Mouse (Mus musculus) forebrain, embryonic 13.5 days (tissue): ENCODE results near the gene Fam213b. TPM values are rescaled to one million over a fixed set of nuclear protein-coding genes. Genes with fewer than 3 reads are reported as not detected.

Experiments
- ATAC-seq: fragments of 200-750 bp; cut with Nextera tagmentation; 2 replicates; pipeline ENCODE4 v1.8.0; 2017
- H3K27ac ChIP-seq: fragments of 300-500 bp; sonication (generic); 2 replicates; pipeline ENCODE4 v1.5.1; 2015; ENCODE audit warnings: inconsistent platforms, mild to moderate bottlenecking, moderate library complexity
- H3K27me3 ChIP-seq: fragments of 300-500 bp; sonication (generic); 2 replicates; pipeline ENCODE4 v1.6.1; 2015; ENCODE audit warnings: mild to moderate bottlenecking, inconsistent platforms
- H3K36me3 ChIP-seq: fragments of 300-500 bp; sonication (generic); 2 replicates; pipeline ENCODE4 v1.6.1; 2015; ENCODE audit warnings: mild to moderate bottlenecking, inconsistent platforms; ENCODE audit not compliant: poor library complexity, severe bottlenecking
- H3K4me1 ChIP-seq: fragments of 300-500 bp; sonication (generic); 2 replicates; pipeline ENCODE4 v1.6.1; 2015; ENCODE audit warnings: inconsistent platforms
- H3K4me2 ChIP-seq: fragments of 300-500 bp; sonication (generic); 2 replicates; pipeline ENCODE4 v1.6.1; 2015; ENCODE audit warnings: inconsistent platforms, mild to moderate bottlenecking, moderate library complexity
- H3K4me3 ChIP-seq: fragments of 300-500 bp; sonication (generic); 2 replicates; pipeline ENCODE4 v1.5.1; 2015; ENCODE audit warnings: mild to moderate bottlenecking, inconsistent platforms
- H3K9ac ChIP-seq: fragments of 300-500 bp; sonication (generic); 2 replicates; pipeline ENCODE4 v1.6.1; 2015; ENCODE audit warnings: mild to moderate bottlenecking, inconsistent platforms
- H3K9me3 ChIP-seq: fragments of 300-500 bp; sonication (generic); replicated peaks from 2 replicates; pipeline ENCODE4 v1.6.1; 2016; ENCODE audit warnings: inconsistent platforms
- WGBS: fragments of 180-500 bp; shearing (Covaris S2); methylation state at CpG from one replicate; pipeline ENCODE4 v1.1.7; 2015; 5-methylcytosine and 5-hydroxymethylcytosine counted together
- polyA plus RNA-seq: library from polyadenylated mRNA; unstranded; fragments of >200 nt; fragmentation: Nextera tagmentation; extraction: Ambion mirVana; gene quantifications from 2 replicates; pipeline ENCODE4 v1.2.1, GENCODE M21; 2015

Gene Fam213b
- polyA plus RNA-seq, 1 experiment from 2014 or later, result 29.5 TPM

GRCm38 (mm10) chr4:154869440-154869839, 29.5 kb downstream of the Fam213b start, which contains the start of gene Mmel1:
Gene Mmel1, plus strand, starts transcription at chr4:154869585.
- H3K9me3 ChIP-seq, result no peaks in the 10 kb centered on the region
- WGBS, result 88% methylated on average over 7 of the region's 7 CpGs
- H3K36me3 ChIP-seq, result no peaks in the 10 kb centered on the region
- no peak within 1 kb of the TSS for H3K27ac ChIP-seq
- no peak within 1 kb of the TSS for H3K9ac ChIP-seq
- H3K27me3 ChIP-seq, result peaks cover 43% of the 10 kb centered on the region
- no peak within 1 kb of the TSS for H3K4me3 ChIP-seq
- H3K4me2 ChIP-seq, result no peak within 1 kb of the TSS
- H3K4me1 ChIP-seq, result peaks cover 14% of the 10 kb centered on the region
- no peak for ATAC-seq

GRCm38 (mm10) chr4:154867257-154867656, 31.7 kb downstream of the Fam213b start:
- WGBS, result 83% methylated on average over 6 of the region's 6 CpGs
- ATAC-seq, result no peak
- Histone ChIP-seq H3K4me2 (no peak overlapping the region), H3K9ac (no peak overlapping the region), H3K36me3 (no peaks in the 10 kb centered on the region), H3K27ac (no peak overlapping the region), H3K4me3 (no peak overlapping the region), H3K4me1 (peaks cover 20% of the 10 kb centered on the region), H3K27me3 (peaks cover 37% of the 10 kb centered on the region), H3K9me3 (no peaks in the 10 kb centered on the region)

- Histone ChIP-seq H3K36me3 (no peaks in the 10 kb centered on the region), H3K9ac (no peak overlapping the region), H3K27me3 (peaks cover 36% of the 10 kb centered on the region), H3K9me3 (no peaks in the 10 kb centered on the region), H3K4me2 (no peak overlapping the region), H3K4me1 (peaks cover 14% of the 10 kb centered on the region), H3K27ac (no peak overlapping the region), H3K4me3 (no peak overlapping the region)
- 94% methylated on average over 5 of the region's 5 CpGs for WGBS
- no peak for ATAC-seq
Measured at GRCm38 (mm10) chr4:154866391-154866790, 32.5 kb downstream of the Fam213b start.

GRCm38 (mm10) chr4:154864961-154865760, 33.8 kb downstream of the Fam213b start:
- ATAC-seq, result no peak
- H3K9ac ChIP-seq, result peak overlapping the region; percentile 57
- peak overlapping the region; percentile 62 for H3K4me2 ChIP-seq
- peak overlapping the region; percentile 60; the same call in 1 of the 2 replicates for H3K27ac ChIP-seq
- 86% methylated on average over 18 of the region's 18 CpGs for WGBS
- H3K27me3 ChIP-seq, result peaks cover 40% of the 10 kb centered on the region
- peak overlapping the region; percentile 40; the same call in 1 of the 2 replicates for H3K4me3 ChIP-seq
- H3K36me3 ChIP-seq, result no peaks in the 10 kb centered on the region
- no peaks in the 10 kb centered on the region for H3K9me3 ChIP-seq
- H3K4me1 ChIP-seq, result peaks cover 14% of the 10 kb centered on the region

- Histone ChIP-seq H3K27ac (peak overlapping the region; percentile 60; the same call in 1 of the 2 replicates), H3K4me1 (peaks cover 14% of the 10 kb centered on the region), H3K9ac (peak overlapping the region; percentile 57), H3K36me3 (no peaks in the 10 kb centered on the region), H3K4me2 (peak overlapping the region; percentile 62), H3K9me3 (no peaks in the 10 kb centered on the region), H3K27me3 (peaks cover 48% of the 10 kb centered on the region), H3K4me3 (peak overlapping the region; percentile 40)
- 1% methylated on average over 18 of the region's 18 CpGs for WGBS
- peak; percentile 93 for ATAC-seq
Measured at GRCm38 (mm10) chr4:154864271-154864771, 34.6 kb downstream of the Fam213b start.

- Histone ChIP-seq H3K36me3 (no peaks in the 10 kb centered on the region), H3K4me1 (peaks cover 14% of the 10 kb centered on the region), H3K9me3 (no peaks in the 10 kb centered on the region), H3K4me2 (peak overlapping the region; percentile 62; the same call in 1 of the 2 replicates), H3K27ac (no peak overlapping the region), H3K27me3 (peaks cover 49% of the 10 kb centered on the region), H3K9ac (no peak overlapping the region), H3K4me3 (no peak overlapping the region)
- ATAC-seq, result no peak
- 86% methylated on average over 3 of the region's 3 CpGs for WGBS
Measured at GRCm38 (mm10) chr4:154863436-154863935, 35.4 kb downstream of the Fam213b start.

- peaks cover 14% of the 10 kb centered on the region for H3K4me1 ChIP-seq
- H3K9me3 ChIP-seq, result no peaks in the 10 kb centered on the region
- no peak for ATAC-seq
- H3K27me3 ChIP-seq, result peaks cover 56% of the 10 kb centered on the region
- WGBS, result 78% methylated on average over 5 of the region's 5 CpGs
- no peak overlapping the region for H3K4me3 ChIP-seq
- H3K36me3 ChIP-seq, result no peaks in the 10 kb centered on the region
- H3K9ac ChIP-seq, result no peak overlapping the region
- no peak overlapping the region for H3K4me2 ChIP-seq
- no peak overlapping the region for H3K27ac ChIP-seq
Measured at GRCm38 (mm10) chr4:154861967-154862366, 37.0 kb downstream of the Fam213b start.

GRCm38 (mm10) chr4:154858601-154859000, 40.3 kb downstream of the Fam213b start:
- no peaks in the 10 kb centered on the region for H3K36me3 ChIP-seq
- WGBS, result 79% methylated on average over 3 of the region's 3 CpGs

GRCm38 (mm10) chr4:154857366-154858240, 41.3 kb downstream of the Fam213b start:
- no peak overlapping the region for H3K9ac ChIP-seq
- peaks cover 87% of the 10 kb centered on the region for H3K27me3 ChIP-seq
- 79% methylated on average over 10 of the region's 10 CpGs for WGBS
- no peak overlapping the region for H3K4me2 ChIP-seq
- H3K4me3 ChIP-seq, result no peak overlapping the region
- H3K4me1 ChIP-seq, result peaks cover 13% of the 10 kb centered on the region
- H3K9me3 ChIP-seq, result no peaks in the 10 kb centered on the region
- H3K36me3 ChIP-seq, result no peaks in the 10 kb centered on the region
- H3K27ac ChIP-seq, result no peak overlapping the region
- ATAC-seq, result no peak

More at GRCm38 (mm10) chr4:154858601-154859000, 40.3 kb downstream of the Fam213b start:
- Histone ChIP-seq H3K9me3 (no peaks in the 10 kb centered on the region), H3K4me2 (no peak overlapping the region), H3K4me1 (peaks cover 13% of the 10 kb centered on the region), H3K27ac (no peak overlapping the region), H3K4me3 (no peak overlapping the region), H3K9ac (no peak overlapping the region), H3K27me3 (peaks cover 79% of the 10 kb centered on the region)
- ATAC-seq, result no peak

- WGBS, result 86% methylated on average over 7 of the region's 7 CpGs
- H3K9ac ChIP-seq, result no peak overlapping the region
- peaks cover 84% of the 10 kb centered on the region for H3K27me3 ChIP-seq
- H3K36me3 ChIP-seq, result no peaks in the 10 kb centered on the region
- peaks cover 13% of the 10 kb centered on the region for H3K4me1 ChIP-seq
- ATAC-seq, result 0 out of 2 replicates have a peak, but pooled peaks have one; percentile 6
- H3K9me3 ChIP-seq, result no peaks in the 10 kb centered on the region
- H3K4me2 ChIP-seq, result peak overlapping the region; percentile 80
- no peak overlapping the region for H3K27ac ChIP-seq
- 0 out of 2 replicates have a peak overlapping the region, but pooled peaks have one; percentile 53 for H3K4me3 ChIP-seq
Measured at GRCm38 (mm10) chr4:154856882-154857281, 42.1 kb downstream of the Fam213b start.

- peak overlapping the region; percentile 53 for H3K4me3 ChIP-seq
- H3K27me3 ChIP-seq, result peaks cover 81% of the 10 kb centered on the region
- 0 out of 2 replicates have a peak overlapping the region, but pooled peaks have one; percentile 59 for H3K27ac ChIP-seq
- no peaks in the 10 kb centered on the region for H3K36me3 ChIP-seq
- WGBS, result 17% methylated on average over 9 of the region's 9 CpGs
- H3K9ac ChIP-seq, result peak overlapping the region; percentile 73
- H3K4me1 ChIP-seq, result peaks cover 13% of the 10 kb centered on the region
- H3K9me3 ChIP-seq, result no peaks in the 10 kb centered on the region
- ATAC-seq, result no peak
- H3K4me2 ChIP-seq, result peak overlapping the region; percentile 80
Measured at GRCm38 (mm10) chr4:154856480-154856837, 42.5 kb downstream of the Fam213b start.
